Mouse (Mus musculus) 3134 (cell line): Measurements from ENCODE around the gene Smim26.

Experiments
- DNase-seq: peaks from one replicate; pipeline ENCODE4 v3.0.0-alpha.2; 2011; ENCODE audit warnings: low spot score; ENCODE audit not compliant: insufficient read length; ENCODE audit errors: extremely low read depth

The Smim26 gene

GRCm38 (mm10) chr2:144635644-144636320 is 41.9 kb downstream of the Smim26 start:
- no peak for DNase-seq

- no peak for DNase-seq
Measured at GRCm38 (mm10) chr2:144637204-144637603, 43.4 kb downstream of the Smim26 start.

DNA sequence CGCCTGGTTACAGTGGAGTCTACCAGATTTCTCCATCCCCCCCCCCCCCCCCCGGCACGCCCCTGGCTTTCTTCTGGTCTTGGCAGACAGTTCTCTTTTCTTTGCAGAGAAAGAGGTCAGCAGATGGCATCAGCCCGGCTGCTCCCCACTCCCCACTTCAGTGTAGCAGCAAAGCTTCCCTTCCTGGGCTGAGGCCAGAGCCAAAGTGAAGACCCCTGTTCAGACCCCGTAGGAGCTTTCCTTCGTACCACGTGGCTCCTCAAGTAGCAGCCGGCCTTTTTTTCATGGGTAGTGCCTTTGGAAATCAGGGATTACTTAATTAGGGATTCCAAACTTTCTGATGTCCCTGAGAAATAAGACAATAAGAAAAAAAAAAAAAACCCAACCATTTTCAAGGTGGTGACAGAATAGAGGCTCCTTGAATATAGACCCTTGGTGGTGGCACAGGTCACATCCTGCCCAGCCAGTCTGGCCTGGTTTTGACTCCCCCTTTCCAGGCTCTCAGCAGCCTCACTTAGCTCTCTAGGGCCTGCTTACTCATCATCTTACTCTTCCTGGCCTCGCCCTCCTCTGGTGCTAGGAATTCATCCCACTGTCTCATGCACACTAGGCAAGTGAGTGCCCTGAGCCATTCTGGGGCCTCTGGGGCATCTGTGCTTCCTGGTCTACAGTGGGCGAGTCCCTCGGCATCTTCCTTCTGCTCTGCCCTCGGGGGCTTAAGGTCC is 44.0 kb downstream of the Smim26 start:
- DNase-seq: no peak

DNA sequence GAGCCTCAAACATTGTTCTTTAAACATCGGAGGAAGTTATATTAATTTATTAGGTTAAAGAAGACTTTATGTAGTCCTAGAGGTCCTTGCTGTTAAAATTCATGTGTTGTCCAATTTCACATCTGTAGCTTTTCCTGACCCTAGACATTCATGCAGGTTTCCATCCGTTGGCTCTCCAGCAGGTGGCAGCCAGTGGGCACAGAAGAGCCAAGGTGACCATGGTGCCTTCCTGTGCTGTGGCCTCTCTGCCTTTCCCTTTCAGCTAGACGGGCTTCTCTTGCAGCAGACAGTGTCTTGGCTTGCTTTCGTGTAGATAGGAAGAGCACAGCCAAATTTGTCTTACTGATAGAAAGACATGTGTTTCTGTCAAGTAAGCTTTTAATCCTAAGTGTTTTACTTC is 44.9 kb downstream of the Smim26 start:
- DNase-seq: no peak

DNA sequence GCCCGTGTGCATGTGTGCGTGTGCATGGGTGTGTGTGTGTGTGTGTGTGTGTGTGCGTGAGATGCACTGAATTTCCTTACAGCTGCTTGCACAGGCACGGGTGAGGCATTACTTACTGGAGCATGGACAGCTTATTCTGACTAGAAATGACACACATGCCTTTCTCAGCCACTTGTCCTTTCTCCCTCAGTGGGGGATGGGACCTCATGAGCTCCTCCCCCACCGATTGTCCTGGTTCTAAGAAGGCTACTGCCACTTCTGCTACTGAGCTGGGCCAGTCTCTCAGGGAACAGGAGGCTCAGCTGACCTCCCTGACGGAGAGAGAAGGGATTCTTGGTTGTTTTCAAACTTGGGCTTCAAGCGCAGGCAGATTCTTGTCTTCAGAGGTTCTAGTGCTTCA is 46.2 kb downstream of the Smim26 start:
- no peak for DNase-seq

- DNase-seq: no peak
Measured at GRCm38 (mm10) chr2:144641991-144642390, 48.1 kb downstream of the Smim26 start.
